Mouse (Mus musculus) T-helper 2 cell (primary cell): ENCODE data around the gene March2.
"Not testable (repeated sequence)": the region's sequence is repeated elsewhere in the genome, so short reads cannot be mapped to it uniquely, and the experiment has no call there.

Source experiments
- in situ Hi-C: fragments of 300-600 bp; cut with MboI, MseI; formaldehyde crosslinking; loops from one replicate; pipeline ENCODE4 v1.15.1; 2025; ENCODE audit warnings: high pct_unique_total_duplicates

March2 gene

DNA sequence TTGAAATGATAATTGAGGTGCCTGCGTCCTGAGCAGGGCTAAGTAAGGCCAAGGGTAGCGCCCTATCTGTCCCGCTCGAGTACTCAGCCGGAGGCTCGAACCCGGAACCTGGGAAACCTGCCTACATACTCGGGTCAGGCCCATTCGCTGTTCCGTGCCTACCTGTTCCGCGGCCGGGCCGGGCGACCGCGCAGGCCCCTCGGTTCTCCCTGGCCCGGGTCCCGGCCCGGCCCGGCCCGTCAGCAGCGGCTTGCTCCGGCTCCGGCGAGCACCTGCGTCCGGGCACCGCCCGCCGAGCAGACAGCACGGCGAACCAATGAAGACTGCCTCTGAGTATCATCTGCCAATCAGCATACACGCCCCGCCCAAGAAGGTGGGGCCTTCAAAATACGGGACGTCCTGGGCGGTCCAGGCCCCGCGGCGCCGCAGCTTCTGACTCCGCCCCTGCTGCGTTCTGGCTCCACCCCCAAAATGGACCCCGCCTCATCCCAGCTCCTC, at the start of gene March2:
Gene March2 (minus strand): TSS at position 287 of the 498 bp plus-strand sequence.
- in situ Hi-C loops, result no loop called here

DNA sequence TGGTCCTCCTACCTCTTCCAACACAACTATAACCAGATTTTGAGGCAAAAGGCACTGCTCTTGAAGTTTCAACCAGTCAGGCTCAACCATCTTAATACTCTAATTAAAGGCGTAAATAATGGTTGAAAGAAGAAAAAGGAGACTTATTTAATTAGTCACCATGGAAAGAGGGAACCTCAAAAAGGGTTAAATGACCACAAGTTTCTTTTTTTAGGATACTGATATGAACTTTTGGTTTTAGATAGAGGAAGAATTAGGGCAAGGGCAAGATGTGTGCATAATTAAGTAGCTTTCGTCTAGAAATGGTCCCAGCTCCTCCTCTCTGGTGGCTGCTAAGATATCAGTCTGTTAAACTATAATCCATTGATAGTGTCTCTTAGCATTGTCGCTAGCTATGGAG, 47.9 kb upstream of the March2 start:
- in situ Hi-C loops, result no loop called here

DNA sequence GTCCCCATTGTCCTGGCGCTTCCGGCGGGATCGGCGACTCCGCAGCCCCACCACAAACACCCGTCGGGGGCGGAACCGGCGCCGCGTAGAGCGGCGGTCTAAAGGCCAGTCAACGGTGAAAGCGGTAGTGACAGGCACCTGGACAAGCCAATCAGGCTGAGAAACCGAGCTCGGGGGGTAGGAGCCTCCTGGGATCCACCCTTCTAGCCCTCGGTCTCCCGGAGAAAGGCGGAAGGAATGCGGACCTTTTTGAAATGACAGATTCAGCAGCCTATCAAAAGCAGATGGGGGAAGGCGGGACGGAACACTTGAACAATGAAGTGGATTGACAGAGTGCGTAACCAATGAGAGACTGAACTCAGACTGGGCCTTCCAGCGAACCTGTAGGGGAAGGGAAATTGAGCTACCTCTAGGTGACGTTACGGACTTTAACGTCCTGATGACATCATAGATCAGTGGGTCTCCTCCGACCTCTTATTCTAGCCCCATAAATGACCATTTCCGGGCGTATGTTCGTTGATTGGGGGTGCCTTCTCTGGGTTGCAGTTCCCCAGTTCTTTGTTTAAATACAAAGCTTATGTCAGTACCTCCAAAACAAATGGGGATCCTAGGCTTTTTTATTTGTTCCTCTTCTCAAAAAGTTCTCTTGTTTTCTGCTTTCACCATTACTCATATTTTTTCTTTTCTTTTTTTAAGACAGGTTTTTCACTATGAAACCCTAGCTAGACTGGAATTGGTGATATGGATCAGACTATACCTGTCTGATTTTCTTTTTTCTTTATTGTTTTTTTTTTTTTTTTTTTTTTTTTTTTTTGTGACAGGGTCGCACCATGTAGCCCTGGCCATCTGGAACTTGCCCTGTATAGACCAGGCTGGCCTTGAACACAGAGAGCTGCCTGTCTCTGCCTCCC, 42.0 kb upstream of the March2 start, which contains the start of gene Rab11b:
Gene Rab11b (minus strand): TSS at position 276 of the 911 bp plus-strand sequence.
- in situ Hi-C loops, result no loop called here

DNA sequence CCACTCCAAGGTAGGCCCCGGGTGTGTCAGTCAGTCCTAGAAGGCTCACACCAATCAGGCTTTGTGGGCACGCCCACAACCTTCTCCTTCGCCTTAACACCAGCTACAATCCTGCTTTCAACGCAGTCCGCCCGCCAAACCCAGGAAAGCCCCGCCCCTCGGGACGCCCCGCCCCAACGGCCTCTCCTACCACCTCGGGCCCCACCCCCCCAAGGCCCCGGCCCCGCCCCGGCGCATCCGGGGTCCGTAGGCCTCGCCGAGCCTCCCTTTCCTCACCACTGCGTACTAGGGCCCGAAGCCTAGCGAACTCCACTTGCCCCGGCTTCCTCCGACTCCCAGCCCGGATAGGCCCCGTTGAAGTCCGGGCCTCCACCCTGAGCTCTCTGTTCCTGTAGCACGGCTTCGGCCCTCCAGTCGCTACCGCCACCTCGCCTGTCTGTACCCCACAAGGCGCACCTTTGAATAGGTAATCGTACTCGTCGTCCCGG, 41.3 kb upstream of the March2 start:
- in situ Hi-C loops, result loop anchor here (10.0 kb wide), 1 partner anchor 1455 kb away; no protein-coding TSS in a partner anchor

DNA sequence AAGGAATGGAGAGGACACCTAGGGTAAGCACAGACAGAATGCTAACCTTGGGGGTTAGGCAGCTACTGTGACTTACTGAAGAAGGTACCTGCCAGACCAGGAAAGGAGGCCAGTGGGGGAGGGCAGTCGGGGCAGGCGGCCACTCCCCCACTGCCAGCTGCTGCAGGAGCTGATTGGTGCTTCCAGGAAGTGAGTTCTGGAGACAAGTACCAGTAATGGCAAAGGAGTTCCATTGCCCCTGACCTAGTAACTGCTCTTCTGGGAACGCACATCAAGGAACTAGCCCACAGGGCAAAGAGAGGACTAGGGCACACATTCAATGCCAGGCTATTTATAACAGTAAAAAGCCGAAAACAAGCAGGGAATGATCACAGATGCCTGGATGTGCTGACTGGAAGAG, 38.8 kb upstream of the March2 start:
- in situ Hi-C loops, result loop anchor here (10.0 kb wide), 1 partner anchor 1458 kb away; no protein-coding TSS in a partner anchor

DNA sequence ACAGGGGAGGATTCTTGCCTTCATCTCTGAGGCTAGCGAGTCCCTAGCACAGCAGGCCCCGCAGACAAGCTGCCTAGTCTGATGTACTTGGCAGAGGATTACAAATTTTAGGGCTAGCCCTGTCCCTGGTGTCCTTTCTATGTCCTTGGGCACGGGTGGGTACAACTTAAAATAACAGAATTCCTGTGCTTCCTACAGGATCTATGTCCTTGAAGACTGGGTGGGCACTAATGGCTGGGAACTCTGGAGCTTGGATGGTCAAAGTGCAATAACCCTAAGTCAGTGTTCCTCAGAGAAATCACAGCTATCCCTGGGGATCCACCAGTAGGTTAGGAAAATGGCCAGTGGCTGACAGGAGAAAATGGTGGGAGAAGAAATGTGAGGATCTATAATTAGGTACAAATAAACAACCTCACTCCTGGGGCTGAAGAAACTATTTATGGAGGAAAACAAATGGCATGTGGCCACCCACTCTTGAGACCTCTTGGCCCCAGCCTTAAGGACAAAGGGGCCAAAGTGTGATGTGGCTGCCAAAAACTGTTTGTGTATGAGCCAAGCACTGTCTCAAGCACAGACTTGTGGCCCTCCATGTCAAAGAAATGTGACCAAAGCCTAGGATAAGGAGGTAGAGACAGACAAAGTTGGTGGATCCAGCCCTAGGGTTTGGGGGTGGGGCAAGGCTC, 37.8 kb upstream of the March2 start:
- in situ Hi-C loops, result loop anchor here (10.0 kb wide), 1 partner anchor 1459 kb away; no protein-coding TSS in a partner anchor

DNA sequence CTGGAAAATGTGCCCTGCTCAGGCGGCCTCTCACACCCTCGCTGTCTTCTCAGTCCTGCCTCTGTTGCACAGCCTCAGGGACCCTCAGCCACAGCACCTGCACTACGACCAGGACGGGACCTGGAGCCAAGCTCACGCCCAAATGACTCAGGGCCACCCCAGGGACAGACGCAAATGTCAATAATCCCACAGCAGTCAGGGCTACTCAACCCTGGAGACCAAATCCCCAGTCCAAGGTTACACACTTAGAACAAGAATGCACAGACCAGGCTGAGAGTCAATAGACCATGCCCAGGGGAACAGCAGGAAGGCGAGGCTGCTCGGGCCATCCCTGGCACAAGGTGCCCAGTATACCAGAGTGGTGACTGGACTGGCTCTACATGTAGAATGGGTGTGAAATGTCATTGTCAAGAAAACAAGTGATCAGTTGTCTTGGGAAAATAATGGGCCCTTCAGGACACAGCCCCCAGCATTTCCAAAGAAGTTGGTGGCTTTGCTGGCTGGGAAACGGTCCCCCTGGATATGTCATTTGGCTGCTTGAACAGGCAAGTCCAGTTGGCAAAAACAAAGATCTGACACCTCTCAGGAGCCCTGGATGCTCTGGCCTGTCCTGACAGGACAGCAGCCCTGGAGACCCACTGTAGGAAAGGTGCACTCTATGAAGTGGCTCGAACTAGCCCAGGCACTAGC, 37.1 kb upstream of the March2 start:
- in situ Hi-C loops, result loop anchor here (10.0 kb wide), 1 partner anchor 1459 kb away; no protein-coding TSS in a partner anchor

DNA sequence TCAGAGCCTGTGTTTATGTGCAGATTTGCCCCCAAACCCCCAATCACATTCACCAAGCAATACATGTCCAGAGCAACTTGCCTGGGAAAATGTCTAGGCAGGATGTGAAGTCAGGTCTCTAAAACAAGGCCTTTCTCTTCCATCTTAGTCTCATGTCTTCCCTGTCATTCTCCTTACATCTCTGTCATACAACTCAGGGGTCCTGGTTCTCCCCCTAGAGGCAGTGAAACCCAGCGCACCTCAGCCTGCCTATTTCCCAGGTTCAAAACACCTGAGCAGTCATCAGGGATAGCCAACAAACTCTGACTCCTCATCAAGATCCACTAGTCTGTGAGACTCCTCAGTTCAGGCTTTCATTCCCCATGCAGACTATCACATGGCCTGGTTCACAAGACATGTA, 36.2 kb upstream of the March2 start:
- in situ Hi-C loops, result loop anchor here (5.0 to 10.0 kb wide), 3 partner anchors 57 to 1460 kb away; partner anchors contain the start of gene Ring1

DNA sequence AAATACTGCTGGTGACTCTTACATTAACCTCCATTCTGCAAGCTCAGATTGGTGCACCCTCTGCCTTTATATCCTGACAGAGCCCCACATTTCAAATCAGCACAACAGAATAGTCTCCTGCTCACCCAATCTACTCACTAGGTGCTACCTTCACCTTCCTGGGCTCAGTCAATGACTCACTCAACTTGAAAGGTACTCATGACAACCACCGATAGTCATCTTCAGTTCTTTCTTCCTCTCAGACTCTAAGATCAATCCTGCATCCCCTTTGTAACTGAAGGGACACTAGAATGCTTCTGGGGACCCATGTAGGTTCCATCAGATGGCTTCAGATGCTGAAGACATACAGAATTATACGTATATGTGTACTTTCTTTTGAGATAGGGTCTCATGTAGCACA, 33.8 kb upstream of the March2 start:
- in situ Hi-C loops, result loop anchor here (5.0 to 10.0 kb wide), 3 partner anchors 55 to 1463 kb away; partner anchors contain the start of gene Ring1

DNA sequence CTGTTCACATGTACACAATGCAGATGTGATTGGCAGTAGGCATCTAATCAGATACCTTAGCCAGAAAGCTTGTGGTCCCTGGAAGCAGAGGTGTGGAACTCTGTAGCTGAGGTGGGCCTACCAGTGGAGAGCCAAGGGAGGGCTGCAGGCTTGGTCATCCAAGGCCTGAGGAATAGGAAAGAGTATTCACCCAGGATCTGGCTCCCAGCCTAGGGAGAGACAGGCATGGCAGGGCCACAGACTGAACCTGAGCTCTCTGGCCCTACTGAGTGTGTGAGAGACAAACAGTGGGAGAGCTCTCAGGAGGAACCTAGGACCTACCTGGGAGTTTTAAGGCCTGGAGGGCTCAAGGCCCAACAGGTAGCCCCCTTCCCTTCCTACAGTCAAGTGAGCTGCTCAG, 32.7 kb upstream of the March2 start:
- in situ Hi-C loops, result loop anchor here (5.0 to 10.0 kb wide), 3 partner anchors 54 to 1464 kb away; partner anchors contain the start of gene Ring1

DNA sequence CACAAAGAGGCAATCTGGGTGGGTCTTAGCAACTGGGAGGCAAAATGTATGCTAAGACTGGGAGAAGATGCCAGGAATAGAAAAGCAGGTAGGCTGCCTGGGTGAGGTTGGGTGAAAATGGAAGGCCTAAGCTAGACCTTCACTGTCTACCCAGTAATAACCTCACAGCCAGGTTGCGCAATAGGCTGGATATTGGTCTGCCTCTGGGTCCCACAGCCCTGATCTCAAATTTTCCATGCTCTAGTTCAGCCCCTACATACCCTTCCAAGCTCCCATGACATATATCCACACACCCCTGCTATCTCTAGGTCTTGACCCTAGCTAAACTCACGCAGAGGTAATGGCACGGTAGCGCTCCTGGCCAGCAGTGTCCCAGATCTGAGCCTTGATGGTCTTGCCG, 31.0 kb upstream of the March2 start:
- in situ Hi-C loops, result no loop called here

DNA sequence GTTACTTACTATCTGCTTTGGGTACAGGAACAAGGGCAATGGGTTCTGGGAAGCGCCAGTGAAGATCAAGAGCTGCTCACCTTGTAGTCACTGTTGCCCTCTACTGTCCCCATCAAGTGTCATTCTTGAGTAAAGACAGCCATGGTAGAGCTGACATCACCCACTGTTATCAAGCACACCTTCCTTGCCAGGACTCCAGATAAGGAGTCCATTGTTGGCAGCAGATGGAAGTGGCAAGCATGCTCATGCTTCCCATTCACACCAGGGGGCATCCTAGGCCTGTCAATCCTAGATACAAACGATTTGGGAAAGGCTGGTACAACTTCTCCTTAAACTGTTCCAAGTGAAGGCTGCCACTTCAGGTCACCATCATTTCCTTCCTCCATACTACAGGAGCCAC, 27.5 kb upstream of the March2 start:
- in situ Hi-C loops, result no loop called here

DNA sequence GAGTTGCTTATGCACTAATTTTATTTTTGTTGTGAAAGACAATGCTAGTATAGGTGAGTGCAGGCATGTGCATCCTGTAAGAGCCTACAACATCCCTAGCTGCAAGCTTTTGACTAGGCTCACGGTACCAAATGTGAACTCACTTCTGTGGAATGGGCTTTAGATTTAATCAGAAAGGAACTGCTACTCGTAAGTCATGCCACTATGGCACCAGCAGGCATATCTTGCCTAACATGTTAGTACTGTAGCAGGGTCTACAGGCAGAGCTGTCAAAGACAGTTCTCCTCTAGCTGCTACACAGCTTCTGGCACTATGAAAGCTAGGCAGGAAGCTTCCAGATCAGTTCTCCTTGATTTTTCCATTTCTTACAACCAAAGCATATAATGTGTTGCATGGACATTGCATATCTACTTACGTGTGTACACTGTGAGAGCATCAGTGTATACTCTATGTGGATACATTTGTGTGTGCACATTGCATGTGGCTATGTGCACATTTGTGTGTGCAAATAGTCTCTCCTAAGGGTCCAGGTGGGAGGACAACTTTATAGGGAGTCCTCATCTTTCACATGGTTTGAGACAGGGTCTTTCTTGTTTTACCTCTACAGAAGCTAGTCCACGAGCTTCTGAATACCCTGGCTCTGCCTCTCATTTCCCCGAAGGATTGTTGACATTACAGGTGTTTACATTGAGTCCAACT, 26.4 kb upstream of the March2 start:
- in situ Hi-C loops, result no loop called here

DNA sequence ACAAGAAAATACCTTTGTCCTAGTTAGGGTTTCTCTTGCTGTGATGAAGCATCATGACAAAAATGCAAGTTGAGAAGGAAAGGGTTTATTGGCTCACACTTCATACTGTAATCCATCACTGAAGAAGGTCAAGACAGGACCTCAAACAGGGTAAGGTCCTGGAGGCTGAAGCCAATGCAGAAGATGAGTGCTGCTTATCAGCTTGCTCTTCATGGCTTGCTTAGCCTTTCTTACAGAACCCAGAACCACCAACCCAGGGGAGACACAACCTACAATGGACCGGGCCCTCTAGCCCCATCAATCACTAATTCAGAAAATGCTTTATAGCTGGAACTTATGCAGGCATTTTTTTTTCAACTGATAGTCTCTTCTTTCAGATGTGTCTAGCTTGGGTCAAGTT, 23.9 kb upstream of the March2 start:
- in situ Hi-C loops, result no loop called here

DNA sequence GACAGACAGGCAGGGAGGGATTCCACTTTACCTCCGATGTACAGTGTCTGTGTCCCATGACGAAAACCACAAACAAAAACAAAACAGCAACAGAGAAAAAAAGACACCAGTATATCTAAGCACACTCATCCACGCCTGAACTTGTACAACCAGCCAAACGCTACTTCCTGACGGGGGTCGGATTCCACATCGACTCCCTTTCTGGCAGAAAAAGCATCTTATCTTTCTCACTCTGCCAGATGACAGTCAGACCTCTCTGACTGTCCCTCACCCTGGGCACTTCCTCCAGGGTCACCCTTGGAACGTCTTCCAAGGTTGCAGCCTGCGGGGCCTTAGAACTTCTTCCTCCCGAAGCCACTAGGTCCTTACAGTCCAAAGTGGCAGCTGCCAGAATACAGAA, 15.1 kb upstream of the March2 start:
- in situ Hi-C loops, result not testable (repeated sequence)

DNA sequence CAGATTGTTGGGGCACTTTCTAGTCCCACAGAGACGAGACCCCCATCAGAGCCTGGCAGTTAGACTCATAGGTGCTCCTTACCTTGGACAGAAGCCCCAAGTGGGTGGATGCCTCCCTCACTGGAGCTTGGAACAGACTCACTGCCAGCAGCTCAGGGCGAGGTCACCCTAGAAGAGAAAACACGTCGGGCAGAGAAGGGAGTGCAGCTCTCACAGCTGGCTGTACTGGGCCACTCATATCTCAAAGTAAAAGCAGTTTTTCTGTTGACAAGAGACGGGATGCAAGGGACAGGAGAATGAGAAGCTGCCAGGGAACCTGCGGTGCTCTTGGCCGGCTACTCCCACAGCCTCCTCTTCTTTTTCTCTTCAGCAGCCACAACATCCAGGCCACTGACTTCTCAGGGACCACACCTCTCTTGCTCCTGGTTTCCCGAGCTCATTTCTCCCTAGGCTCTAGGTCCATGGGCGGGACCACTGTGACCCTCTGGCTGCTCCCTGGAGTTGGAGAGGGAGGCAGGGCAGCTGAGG, 14.2 kb upstream of the March2 start:
- in situ Hi-C loops, result not testable (repeated sequence)

DNA sequence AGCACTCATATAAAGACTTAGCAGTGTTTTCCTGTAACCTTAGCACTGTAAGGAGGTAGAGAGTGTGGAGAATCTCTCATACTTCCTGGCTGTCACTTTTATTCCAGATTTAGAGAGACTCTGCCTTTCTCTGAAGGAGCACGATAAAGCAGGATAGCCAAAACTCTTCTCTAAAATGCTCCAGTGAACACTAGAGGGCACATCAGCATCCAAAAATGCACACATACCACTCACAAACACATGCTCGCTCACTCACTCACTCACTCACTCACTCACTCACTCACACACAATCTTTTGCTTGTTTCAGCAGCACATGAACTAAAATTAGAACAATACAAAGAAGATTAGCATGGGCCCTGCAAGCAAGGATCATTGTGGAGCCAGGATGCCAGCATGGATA, 10.7 kb upstream of the March2 start:
- in situ Hi-C loops, result no loop called here

DNA sequence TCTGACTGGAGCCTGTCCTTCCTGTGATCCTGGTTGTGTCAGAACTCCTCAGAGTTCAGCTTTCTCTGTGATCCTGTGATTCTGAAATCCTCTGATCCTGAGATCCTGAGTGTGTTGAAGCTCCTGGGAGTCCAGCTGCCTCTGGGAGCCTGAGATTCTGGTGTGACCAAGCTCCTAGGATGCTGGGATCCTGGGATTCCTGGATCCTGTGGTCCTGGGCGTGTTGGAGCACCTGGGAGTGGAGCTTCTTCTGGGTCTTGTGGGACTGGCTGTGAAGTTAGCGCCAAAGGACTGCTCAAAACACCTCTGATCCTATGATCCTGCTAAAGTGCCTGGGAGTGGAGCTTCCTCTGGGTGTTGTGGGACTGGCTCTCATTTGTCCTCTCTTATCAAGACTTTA, 9.9 kb upstream of the March2 start:
- in situ Hi-C loops, result no loop called here

DNA sequence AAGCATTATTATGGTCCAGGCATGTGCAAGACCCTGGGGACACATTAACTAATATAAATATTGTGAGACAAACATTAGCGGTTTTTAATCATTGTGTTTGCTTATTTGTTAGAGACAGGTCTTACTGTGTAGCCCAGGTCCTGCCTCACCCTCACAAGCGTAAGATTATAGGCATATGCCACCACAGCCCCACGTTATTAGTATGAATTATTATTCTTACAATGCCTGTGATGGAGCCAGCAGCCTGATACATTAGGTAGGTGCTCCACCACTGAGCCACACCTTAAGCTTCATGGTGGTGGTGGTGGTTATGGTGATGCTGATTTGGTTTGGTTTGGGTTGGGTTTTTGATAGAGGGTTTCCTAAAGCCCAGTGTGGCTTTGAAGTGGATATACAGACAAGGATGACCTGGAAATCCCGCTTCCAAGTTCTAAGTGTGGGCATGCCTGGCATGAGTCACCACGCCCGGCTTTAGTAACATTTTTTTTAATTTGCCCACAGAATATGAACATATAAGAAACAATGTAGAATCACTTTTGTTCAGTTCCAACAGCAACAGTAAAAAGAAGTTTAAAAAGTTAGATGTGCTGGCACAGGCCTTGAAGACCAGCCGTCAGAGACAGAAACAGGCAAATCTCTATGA, 1.4 kb upstream of the March2 start:
- in situ Hi-C loops, result no loop called here
